Mouse (Mus musculus): ENCODE results near the gene Olfr514. TPM values are rescaled to one million over a fixed set of nuclear protein-coding genes. Genes with fewer than 3 reads are reported as not detected.
"Not testable (repeated sequence)": the region's sequence is repeated elsewhere in the genome, so short reads cannot be mapped to it uniquely, and the experiment has no call there.

The Olfr514 gene
- polyA plus RNA-seq (2015; fragmentation: Nextera tagmentation; extraction: Ambion mirVana), result not detected in 2 replicates

GRCm38 (mm10) chr7:108825897-108826296, at the start of gene Olfr514:
Olfr514 (minus strand) TSS chr7:108825997.
- no peak for ATAC-seq (ENCODE audit: low read depth)
- Histone ChIP-seq H3K4me3 (ENCODE audit: low read depth, low read length) (no peak within 1 kb of the TSS), H3K27ac (ENCODE audit: low read length) (no peak within 1 kb of the TSS), H3K4me1 (ENCODE audit: control insufficient read depth, low read depth, low read length) (no peaks in the 10 kb centered on the region), H3K4me2 (ENCODE audit: low read depth, low read length) (no peak within 1 kb of the TSS), H3K9me3 (replicated peaks; ENCODE audit: control insufficient read depth, low read length) (no peaks in the 10 kb centered on the region), H3K36me3 (ENCODE audit: control insufficient read depth, insufficient read depth) (no peaks in the 10 kb centered on the region), H3K27me3 (ENCODE audit: control insufficient read depth, insufficient read depth, low read depth, low read length) (no peaks in the 10 kb centered on the region), H3K9ac (ENCODE audit: low read depth, low read length) (no peak within 1 kb of the TSS)

DNA sequence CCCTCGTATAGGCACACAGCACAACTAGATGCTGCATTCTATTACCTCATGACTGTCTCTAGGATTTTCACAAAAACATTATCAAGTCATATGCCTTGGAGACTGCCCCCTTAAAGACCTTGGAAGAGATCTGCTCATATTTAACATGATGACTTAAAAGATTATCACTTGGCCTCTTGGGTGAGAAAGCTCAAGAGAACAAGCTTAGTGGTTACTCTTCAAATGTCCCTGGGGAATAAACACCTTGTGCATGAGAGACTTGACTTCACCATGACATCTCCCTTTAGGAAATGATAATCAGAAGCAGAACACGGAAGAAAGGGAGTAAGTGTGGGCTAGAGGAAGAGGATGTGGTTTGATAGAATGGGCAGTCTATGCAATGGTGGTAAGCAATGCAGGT, 46.5 kb upstream of the Olfr514 start, which contains the start of gene Olfr517:
Olfr517 (minus strand) TSS at position 101 of the 400 bp plus-strand sequence.
- Histone ChIP-seq H3K9ac (ENCODE audit: low read depth, low read length) (no peak within 1 kb of the TSS), H3K4me2 (ENCODE audit: low read depth, low read length) (no peak within 1 kb of the TSS), H3K27me3 (ENCODE audit: control insufficient read depth, insufficient read depth, low read depth, low read length) (no peaks in the 10 kb centered on the region), H3K4me3 (ENCODE audit: low read depth, low read length) (no peak within 1 kb of the TSS), H3K27ac (ENCODE audit: low read length) (no peak within 1 kb of the TSS), H3K4me1 (ENCODE audit: control insufficient read depth, low read depth, low read length) (no peaks in the 10 kb centered on the region), H3K9me3 (replicated peaks; ENCODE audit: control insufficient read depth, low read length) (no peaks in the 10 kb centered on the region), H3K36me3 (ENCODE audit: control insufficient read depth, insufficient read depth) (no peaks in the 10 kb centered on the region)
- no peak for ATAC-seq (ENCODE audit: low read depth)
- 33% methylated on average over 2 of the region's 2 CpGs for WGBS (ENCODE audit: insufficient replicate concordance)

GRCm38 (mm10) chr7:108850429-108850828, 24.6 kb upstream of the Olfr514 start, which contains the start of gene Olfr516:
Olfr516 (minus strand) TSS chr7:108850529.
- no peaks in the 10 kb centered on the region for H3K9me3 ChIP-seq (replicated peaks; ENCODE audit: control insufficient read depth, low read length)
- no peaks in the 10 kb centered on the region for H3K4me1 ChIP-seq (ENCODE audit: control insufficient read depth, low read depth, low read length)
- H3K9ac ChIP-seq (ENCODE audit: low read depth, low read length), result no peak within 1 kb of the TSS
- ATAC-seq (ENCODE audit: low read depth), result no peak
- H3K4me3 ChIP-seq (ENCODE audit: low read depth, low read length), result no peak within 1 kb of the TSS
- no peaks in the 10 kb centered on the region for H3K27me3 ChIP-seq (ENCODE audit: control insufficient read depth, insufficient read depth, low read depth, low read length)
- no peak within 1 kb of the TSS for H3K27ac ChIP-seq (ENCODE audit: low read length)
- no peak within 1 kb of the TSS for H3K4me2 ChIP-seq (ENCODE audit: low read depth, low read length)
- no peaks in the 10 kb centered on the region for H3K36me3 ChIP-seq (ENCODE audit: control insufficient read depth, insufficient read depth)
- WGBS (ENCODE audit: insufficient replicate concordance), result 67% methylated on average over 2 of the region's 2 CpGs

DNA sequence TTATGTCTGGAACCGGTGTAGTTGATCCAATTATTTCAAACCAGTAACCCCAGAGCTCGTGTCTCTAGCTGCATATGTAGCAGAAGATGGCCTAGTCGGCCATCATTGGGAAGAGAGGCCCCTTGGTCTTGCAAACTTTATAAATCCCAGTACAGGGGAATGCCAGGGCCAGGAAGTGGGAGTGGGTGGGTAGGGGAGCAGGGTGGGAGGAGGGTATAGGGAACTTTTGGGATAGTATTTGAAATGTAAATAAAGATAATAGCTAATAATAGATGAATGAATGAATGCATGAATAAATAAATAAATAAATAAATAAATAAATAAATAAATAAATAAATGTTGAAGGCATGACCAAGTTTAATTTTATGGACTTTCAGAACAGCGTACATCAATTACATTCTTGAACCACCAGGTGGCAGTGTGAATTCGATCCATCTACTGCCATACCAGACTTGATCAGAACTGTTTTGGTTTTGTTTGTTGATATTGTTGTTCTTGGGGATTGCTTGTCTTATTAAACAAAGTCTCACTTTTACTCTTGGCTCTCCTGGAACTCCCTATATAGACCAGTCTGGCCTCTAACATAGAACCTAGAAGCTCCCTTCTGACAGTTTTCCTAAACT, 11.1 kb downstream of the Olfr514 start:
- H3K9me3 ChIP-seq (replicated peaks; ENCODE audit: control insufficient read depth, low read length); H3K4me3 ChIP-seq (ENCODE audit: low read depth, low read length); H3K36me3 ChIP-seq (ENCODE audit: control insufficient read depth, insufficient read depth); ATAC-seq (ENCODE audit: low read depth); H3K4me1 ChIP-seq (ENCODE audit: control insufficient read depth, low read depth, low read length); H3K4me2 ChIP-seq (ENCODE audit: low read depth, low read length); H3K9ac ChIP-seq (ENCODE audit: low read depth, low read length); H3K27ac ChIP-seq (ENCODE audit: low read length); H3K27me3 ChIP-seq (ENCODE audit: control insufficient read depth, insufficient read depth, low read depth, low read length): not testable (repeated sequence)
- WGBS (ENCODE audit: insufficient replicate concordance), result 26% methylated on average over 5 of the region's 5 CpGs

DNA sequence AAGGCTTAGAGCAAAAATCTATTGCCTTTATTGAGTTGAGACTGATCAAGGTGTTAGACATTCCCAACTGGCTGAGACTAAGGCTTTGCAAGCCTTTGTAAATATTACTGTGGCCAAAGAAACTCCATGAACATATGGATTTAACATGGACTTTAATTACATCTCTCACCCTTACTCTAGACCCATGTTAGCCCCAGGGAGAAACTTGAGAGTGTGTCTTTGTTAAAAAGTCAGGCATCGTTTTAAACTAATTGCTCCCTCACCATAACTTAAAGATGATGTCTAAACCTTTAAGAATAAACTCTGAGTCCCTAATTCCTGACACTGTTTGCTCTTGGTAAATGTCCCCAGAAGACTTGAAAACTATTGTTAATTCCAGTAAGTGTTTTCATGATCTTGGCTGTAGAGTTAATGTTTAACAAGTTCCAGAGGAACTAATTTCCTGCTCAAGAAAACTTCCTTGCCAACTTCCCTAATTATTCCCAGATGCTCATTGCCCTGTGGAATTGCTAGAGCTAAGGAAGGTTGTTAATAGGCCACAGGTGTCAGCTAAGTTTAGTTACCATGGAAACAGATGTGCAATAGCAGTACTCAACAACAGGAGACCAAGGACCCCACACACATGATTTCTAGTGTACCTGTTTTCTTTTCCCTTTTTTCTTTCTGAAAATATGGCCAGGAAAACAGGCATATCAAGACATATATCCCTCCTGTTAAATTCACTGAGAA, 28.4 kb downstream of the Olfr514 start:
- no peaks in the 10 kb centered on the region for H3K36me3 ChIP-seq (ENCODE audit: control insufficient read depth, insufficient read depth)

More for the DNA sequence above, 28.4 kb downstream of the Olfr514 start:
- H3K4me2 ChIP-seq (ENCODE audit: low read depth, low read length), result no peak overlapping the region
- H3K9ac ChIP-seq (ENCODE audit: low read depth, low read length), result no peak overlapping the region
- no peak for ATAC-seq (ENCODE audit: low read depth)
- H3K9me3 ChIP-seq (replicated peaks; ENCODE audit: control insufficient read depth, low read length), result no peaks in the 10 kb centered on the region
- H3K27ac ChIP-seq (ENCODE audit: low read length), result no peak overlapping the region
- H3K27me3 ChIP-seq (ENCODE audit: control insufficient read depth, insufficient read depth, low read depth, low read length), result no peaks in the 10 kb centered on the region
- H3K4me1 ChIP-seq (ENCODE audit: control insufficient read depth, low read depth, low read length), result no peaks in the 10 kb centered on the region
- H3K4me3 ChIP-seq (ENCODE audit: low read depth, low read length), result no peak overlapping the region
- WGBS (ENCODE audit: insufficient replicate concordance), result 31% methylated on average over 1 of the region's 1 CpGs

Other genes starting within 250 kb of the Olfr514 start
- not detected in 2 replicates for gene Olfr506, start 215.2 kb downstream of the Olfr514 start, polyA plus RNA-seq (2015; fragmentation: Nextera tagmentation; extraction: Ambion mirVana)
- not detected in 2 replicates for gene Olfr507, start 204.2 kb downstream of the Olfr514 start, polyA plus RNA-seq (2015; fragmentation: Nextera tagmentation; extraction: Ambion mirVana)
- gene Olfr508, start 196.0 kb downstream of the Olfr514 start, polyA plus RNA-seq (2015; fragmentation: Nextera tagmentation; extraction: Ambion mirVana), result not detected in 2 replicates
- gene Olfr509, start 174.1 kb downstream of the Olfr514 start, polyA plus RNA-seq (2015; fragmentation: Nextera tagmentation; extraction: Ambion mirVana), result not detected in 2 replicates
- gene Olfr510, start 159.6 kb downstream of the Olfr514 start, polyA plus RNA-seq (2015; fragmentation: Nextera tagmentation; extraction: Ambion mirVana), result not detected in 2 replicates
- gene Olfr512, start 112.7 kb downstream of the Olfr514 start, polyA plus RNA-seq (2015; fragmentation: Nextera tagmentation; extraction: Ambion mirVana), result not detected in 2 replicates
- not detected in 2 replicates for gene Olfr513, start 75.0 kb downstream of the Olfr514 start, polyA plus RNA-seq (2015; fragmentation: Nextera tagmentation; extraction: Ambion mirVana)
- gene Olfr516, start 24.5 kb upstream of the Olfr514 start, polyA plus RNA-seq (2015; fragmentation: Nextera tagmentation; extraction: Ambion mirVana), result not detected in 2 replicates
- gene Olfr517, start 46.4 kb upstream of the Olfr514 start, polyA plus RNA-seq (2015; fragmentation: Nextera tagmentation; extraction: Ambion mirVana), result not detected in 2 replicates
- gene Olfr518, start 59.0 kb upstream of the Olfr514 start, polyA plus RNA-seq (2015; fragmentation: Nextera tagmentation; extraction: Ambion mirVana), result not detected in 2 replicates
- gene Olfr519, start 68.4 kb upstream of the Olfr514 start, polyA plus RNA-seq (2015; fragmentation: Nextera tagmentation; extraction: Ambion mirVana), result not detected in 2 replicates
- gene Nlrp10, start 104.2 kb upstream of the Olfr514 start, polyA plus RNA-seq (2015; fragmentation: Nextera tagmentation; extraction: Ambion mirVana), result 0.04 TPM in 1 of 2 replicates, not detected in the other
- gene Eif3f, start 108.4 kb upstream of the Olfr514 start, polyA plus RNA-seq (2015; fragmentation: Nextera tagmentation; extraction: Ambion mirVana), result 28.0 and 29.1 TPM in 2 replicates
- gene Tub, start 124.3 kb upstream of the Olfr514 start, polyA plus RNA-seq (2015; fragmentation: Nextera tagmentation; extraction: Ambion mirVana), result 0.05 and 0.11 TPM in 2 replicates